In the genomic region with DNA sequence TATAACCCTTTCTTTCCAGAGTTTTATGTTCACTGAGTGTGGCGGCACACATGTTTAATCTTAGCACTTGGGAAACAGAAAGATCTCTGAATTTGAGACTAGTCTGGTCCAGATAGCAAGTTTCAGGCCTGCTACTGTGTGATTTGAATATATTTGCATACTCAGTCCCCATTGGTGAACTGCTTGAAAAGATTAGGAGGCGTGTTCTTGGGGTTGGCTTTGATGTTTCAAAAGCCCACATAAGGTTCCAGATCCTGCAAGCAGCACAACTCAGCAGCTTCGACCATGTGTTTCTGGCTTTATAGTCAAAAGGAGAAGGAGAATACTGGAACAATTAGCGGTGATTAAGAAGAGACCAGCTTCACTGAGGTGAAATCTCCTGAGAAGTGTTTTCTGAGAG, we compare ENCODE assay signal across 13 mouse cellular contexts.
DNase-seq lines count a peak whose midpoint lies in the region; ATAC-seq lines count a peak whose summit lies in the region.
"Had no signal": no experiment of that assay in that cellular context is flagged by ENCODE, and none has a peak within 500 bp of the region (broad histone marks: within the 10 kb centered on the region; RNA-seq: fewer than 3 reads in every experiment).

No protein-coding gene starts in this region.

- no peaks in the 10 kb centered on the region for H3K27me3 ChIP-seq in embryonic facial prominence, embryonic 11.5 days (ENCODE audit: control insufficient read depth, insufficient read depth, low read length)
- no peaks in the 10 kb centered on the region for H3K27me3 ChIP-seq in embryonic facial prominence, embryonic 10.5 days (replicated peaks; ENCODE audit: low read depth, poor library complexity, severe bottlenecking)
- no peaks in the 10 kb centered on the region for H3K27me3 ChIP-seq in lung, embryonic 16.5 days (ENCODE audit: control insufficient read depth, insufficient read depth, low read depth, low read length)

- no peak overlapping the region for H3K4me3 ChIP-seq in embryonic facial prominence, embryonic 11.5 days (ENCODE audit: low read depth, low read length)
- H3K4me3 ChIP-seq in embryonic facial prominence, embryonic 10.5 days: no peak overlapping the region
- H3K4me3 ChIP-seq in lung, embryonic 16.5 days (ENCODE audit: low read length): no peak overlapping the region
- H3K4me3 ChIP-seq: erythroblast, embryonic 14.5 days; layer of hippocampus, adult 2 months had no signal

- no peak overlapping the region for H3K27ac ChIP-seq in embryonic facial prominence, embryonic 11.5 days (replicated peaks; ENCODE audit: low read depth, low read length)
- H3K27ac ChIP-seq in embryonic facial prominence, embryonic 10.5 days (replicated peaks): no peak overlapping the region
- H3K27ac ChIP-seq in lung, embryonic 16.5 days (ENCODE audit: low read length): no peak overlapping the region
- H3K27ac ChIP-seq: layer of hippocampus, adult 2 months had no signal

- DNase-seq in embryonic facial prominence, embryonic 11.5 days (ENCODE audit: low spot score): peak; percentile 56
- DNase-seq in embryonic facial prominence, embryonic 10.5 days (ENCODE audit: low spot score): no peak
- no peak for DNase-seq in lung, postnatal 36 days
- DNase-seq in mesoderm, embryonic 11.5 days (ENCODE audit: low read depth, low spot score): peak; percentile 41
- DNase-seq in gastrocnemius, postnatal 10 days: no peak
- DNase-seq in layer of hippocampus, adult 9-11 months: no peak
- DNase-seq: gastrocnemius, postnatal 14 days; heart, postnatal 36 days; liver had no signal

- no peaks in the 10 kb centered on the region for H3K4me1 ChIP-seq in embryonic facial prominence, embryonic 11.5 days (ENCODE audit: control insufficient read depth, insufficient read depth, low read length)
- H3K4me1 ChIP-seq in embryonic facial prominence, embryonic 10.5 days: peaks cover 5% of the 10 kb centered on the region; the same call in 1 of the 2 replicates
- H3K4me1 ChIP-seq in lung, embryonic 16.5 days (replicated peaks; ENCODE audit: control insufficient read depth, insufficient read depth, low read length): no peaks in the 10 kb centered on the region

- H3K9me3 ChIP-seq in embryonic facial prominence, embryonic 11.5 days (replicated peaks; ENCODE audit: control insufficient read depth, low read length): no peaks in the 10 kb centered on the region
- H3K9me3 ChIP-seq in embryonic facial prominence, embryonic 10.5 days: 0 out of 2 replicates have a peak, but pooled peaks cover 2% of the 10 kb centered on the region
- 0 out of 2 replicates have a peak, but pooled peaks cover 2% of the 10 kb centered on the region for H3K9me3 ChIP-seq in lung, embryonic 16.5 days (ENCODE audit: control insufficient read depth, low read length)

- H3K4me2 ChIP-seq in embryonic facial prominence, embryonic 11.5 days (ENCODE audit: low read depth, low read length): no peak overlapping the region
- H3K4me2 ChIP-seq in lung, embryonic 16.5 days (ENCODE audit: low read depth, low read length): no peak overlapping the region

- H3K9ac ChIP-seq in embryonic facial prominence, embryonic 11.5 days (replicated peaks; ENCODE audit: low read length): no peak overlapping the region
- no peak overlapping the region for H3K9ac ChIP-seq in lung, embryonic 16.5 days (ENCODE audit: low read length)

- WGBS in embryonic facial prominence, embryonic 11.5 days: 35% methylated on average over 4 of the region's 4 CpGs
- WGBS in embryonic facial prominence, embryonic 10.5 days: 49% methylated on average over 4 of the region's 4 CpGs
- 40% methylated on average over 4 of the region's 4 CpGs for WGBS in lung, embryonic 16.5 days

- no peaks in the 10 kb centered on the region for H3K36me3 ChIP-seq in embryonic facial prominence, embryonic 11.5 days (replicated peaks; ENCODE audit: control insufficient read depth, insufficient read depth, low read depth, low read length)
- H3K36me3 ChIP-seq in embryonic facial prominence, embryonic 10.5 days (replicated peaks): no peaks in the 10 kb centered on the region
- H3K36me3 ChIP-seq in lung, embryonic 16.5 days (ENCODE audit: control insufficient read depth, insufficient read depth, low read length): no peaks in the 10 kb centered on the region

- ATAC-seq in embryonic facial prominence, embryonic 11.5 days (replicated peaks; ENCODE audit: insufficient number of reproducible peaks, low FRiP score, low TSS enrichment, low read depth): no peak
- ATAC-seq in lung, embryonic 16.5 days (ENCODE audit: low read depth): peak; percentile 66
- ATAC-seq in common myeloid progenitor, adult 5-6 weeks (replicated peaks; ENCODE audit: low read depth, poor library complexity, severe bottlenecking): peak; percentile 83

Comparison
In these comparisons a context has a peak if more than half of its experiments do, and no peak if none do; other contexts are left out.
1. DNase-seq: peak in embryonic facial prominence, embryonic 11.5 days (single experiment) and mesoderm, embryonic 11.5 days (single experiment); none in embryonic facial prominence, embryonic 10.5 days (single experiment), lung, postnatal 36 days (single experiment), gastrocnemius, postnatal 10 days (single experiment) and layer of hippocampus, adult 9-11 months (single experiment).